Mouse (Mus musculus): ENCODE results near the gene H2-Q4. TPM values are rescaled to one million over a fixed set of nuclear protein-coding genes. Genes with fewer than 3 reads are reported as not detected.
A peak's percentile ranks its signal among the peaks of the same experiment; 100 is the strongest.
"Not testable (repeated sequence)": the region's sequence is repeated elsewhere in the genome, so short reads cannot be mapped to it uniquely, and the experiment has no call there.

The H2-Q4 gene
- 1 to 10 TPM; 3.1 to 3.5 TPM for total RNA-seq (2021)
- long read RNA-seq, experiment 1: 0 reads
- long read RNA-seq, experiment 2: 0 reads

- peak; percentile 93 for DNase-seq
- Histone ChIP-seq H3K4me3 (peak within 1 kb of the TSS; percentile 94), H3K27ac (peak within 1 kb of the TSS; percentile 82)
- no peak for TF ChIP-seq CTCF (IDR thresholded peaks at IDR 0.05)
- intact Hi-C loops (cut with DNase I): no loop called here
These were observed at the start of gene H2-Q4 for GRCm38 (mm10) chr17:35379369-35379728. H2-Q4 (plus strand) TSS chr17:35379617.

GRCm38 (mm10) chr17:35329714-35330113 is 49.7 kb upstream of the H2-Q4 start:
- intact Hi-C loops (cut with DNase I); H3K4me3 ChIP-seq; DNase-seq; H3K27ac ChIP-seq: not testable (repeated sequence)

GRCm38 (mm10) chr17:35331546-35331945 is 47.9 kb upstream of the H2-Q4 start:
- not testable (repeated sequence) for H3K4me3 ChIP-seq

GRCm38 (mm10) chr17:35342071-35342671 is 37.2 kb upstream of the H2-Q4 start, which contains the start of gene H2-Q2:
H2-Q2 (plus strand) TSS chr17:35342242.
- no peak for DNase-seq
- TF ChIP-seq CTCF (IDR thresholded peaks at IDR 0.05): no peak
- H3K4me3 ChIP-seq: peak within 1 kb of the TSS; percentile 64
- intact Hi-C loops (cut with DNase I): no loop called here
- H3K27ac ChIP-seq: no peak within 1 kb of the TSS

More at GRCm38 (mm10) chr17:35331546-35331945, 47.9 kb upstream of the H2-Q4 start:
- H3K27ac ChIP-seq; intact Hi-C loops (cut with DNase I); DNase-seq: not testable (repeated sequence)

- Histone ChIP-seq H3K27ac (no peak overlapping the region), H3K4me3 (peak overlapping the region; percentile 64)
- intact Hi-C loops (cut with DNase I): no loop called here
- no peak for DNase-seq
- TF ChIP-seq CTCF (IDR thresholded peaks at IDR 0.05): no peak
These were observed 36.5 kb upstream of the H2-Q4 start for GRCm38 (mm10) chr17:35342711-35343476.

GRCm38 (mm10) chr17:35347659-35348058 is 31.8 kb upstream of the H2-Q4 start:
- H3K27ac ChIP-seq; intact Hi-C loops (cut with DNase I); DNase-seq; H3K4me3 ChIP-seq: not testable (repeated sequence)

- intact Hi-C loops (cut with DNase I); DNase-seq; H3K27ac ChIP-seq; H3K4me3 ChIP-seq: not testable (repeated sequence)
These were observed 26.1 kb upstream of the H2-Q4 start for GRCm38 (mm10) chr17:35353275-35353674.

GRCm38 (mm10) chr17:35354071-35354470 is 25.3 kb upstream of the H2-Q4 start:
- DNase-seq: no peak
- TF ChIP-seq CTCF (IDR thresholded peaks at IDR 0.05): no peak
- intact Hi-C loops (cut with DNase I): loop anchor here (2.0 kb wide), 1 partner anchor 41 kb away; no protein-coding TSS in a partner anchor
- Histone ChIP-seq H3K27ac (no peak overlapping the region), H3K4me3 (no peak overlapping the region)

GRCm38 (mm10) chr17:35357086-35357485 is 22.3 kb upstream of the H2-Q4 start:
- Histone ChIP-seq H3K27ac (no peak overlapping the region), H3K4me3 (no peak overlapping the region)
- intact Hi-C loops (cut with DNase I): no loop called here
- TF ChIP-seq CTCF (IDR thresholded peaks at IDR 0.05): no peak
- DNase-seq: no peak

- DNase-seq: no peak
- no peak for TF ChIP-seq CTCF (IDR thresholded peaks at IDR 0.05)
- Histone ChIP-seq H3K4me3 (peak overlapping the region; percentile 67), H3K27ac (no peak overlapping the region)
- intact Hi-C loops (cut with DNase I): no loop called here
These were observed 20.5 kb upstream of the H2-Q4 start for GRCm38 (mm10) chr17:35358763-35359469.

GRCm38 (mm10) chr17:35359470-35359862 is 20.0 kb upstream of the H2-Q4 start:
- no peak overlapping the region for H3K27ac ChIP-seq
- intact Hi-C loops (cut with DNase I): no loop called here
- TF ChIP-seq CTCF (IDR thresholded peaks at IDR 0.05): no peak
- peak overlapping the region; percentile 67 for H3K4me3 ChIP-seq
- no peak for DNase-seq

GRCm38 (mm10) chr17:35379729-35380451 is 473 bp downstream of the H2-Q4 start:
- peak overlapping the region; percentile 82 for H3K27ac ChIP-seq
- peak overlapping the region; percentile 94 for H3K4me3 ChIP-seq
- intact Hi-C loops (cut with DNase I): no loop called here
- peak; percentile 41 for DNase-seq
- TF ChIP-seq CTCF (IDR thresholded peaks at IDR 0.05): no peak

All from gastrocnemius, adult 2 months (tissue).